Mouse (Mus musculus): ENCODE data around the gene Jakmip3. TPM values are rescaled to one million over a fixed set of nuclear protein-coding genes. Genes with fewer than 3 reads are reported as not detected.
A peak's percentile ranks its signal among the peaks of the same experiment; 100 is the strongest.

The Jakmip3 gene
- total RNA-seq, 2 experiments from 2014 or later = not detected

DNA sequence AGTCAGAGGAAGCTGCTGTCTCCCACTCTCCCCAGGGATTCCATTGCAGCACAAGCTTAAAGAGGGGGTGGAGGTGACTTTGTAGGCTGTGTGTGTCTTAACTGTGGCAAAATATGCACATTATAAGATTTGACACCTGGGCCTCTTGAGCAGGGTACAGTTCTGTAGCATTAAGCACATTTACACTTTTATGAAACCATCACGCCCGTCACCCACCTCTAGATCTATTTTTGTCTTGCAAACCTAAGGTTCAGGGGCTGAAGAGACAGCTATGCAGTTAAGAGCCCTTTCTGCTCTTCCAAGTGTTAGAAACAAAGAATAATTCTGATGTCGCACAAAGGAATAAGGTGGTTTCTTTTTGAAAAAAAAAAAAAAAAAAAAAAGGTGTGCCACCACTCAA is 5.1 kb downstream of the Jakmip3 start:
- intact Hi-C loops (cut with DNase I) = no loop called here
- no peak for DNase-seq

DNA sequence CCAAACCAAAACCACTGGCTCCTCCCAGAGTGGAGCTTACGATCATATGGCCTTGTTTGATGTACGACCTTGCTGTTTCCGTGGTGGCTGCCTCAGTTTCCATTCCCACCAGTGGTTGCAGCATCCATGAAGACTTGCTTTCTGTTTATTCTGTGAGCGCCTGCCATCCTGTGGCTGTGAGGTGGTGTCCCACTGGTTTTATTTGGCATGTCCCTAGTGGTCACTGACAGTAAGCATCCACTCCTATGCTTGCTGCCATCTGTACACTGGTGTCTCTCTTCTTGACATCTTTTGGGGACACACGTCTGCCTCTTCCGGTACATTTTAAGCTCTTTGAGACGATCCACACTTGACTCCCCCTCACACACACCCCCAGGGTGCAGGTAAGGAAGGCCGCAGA is 7.2 kb downstream of the Jakmip3 start:
- DNase-seq = no peak
- intact Hi-C loops (cut with DNase I) = no loop called here

DNA sequence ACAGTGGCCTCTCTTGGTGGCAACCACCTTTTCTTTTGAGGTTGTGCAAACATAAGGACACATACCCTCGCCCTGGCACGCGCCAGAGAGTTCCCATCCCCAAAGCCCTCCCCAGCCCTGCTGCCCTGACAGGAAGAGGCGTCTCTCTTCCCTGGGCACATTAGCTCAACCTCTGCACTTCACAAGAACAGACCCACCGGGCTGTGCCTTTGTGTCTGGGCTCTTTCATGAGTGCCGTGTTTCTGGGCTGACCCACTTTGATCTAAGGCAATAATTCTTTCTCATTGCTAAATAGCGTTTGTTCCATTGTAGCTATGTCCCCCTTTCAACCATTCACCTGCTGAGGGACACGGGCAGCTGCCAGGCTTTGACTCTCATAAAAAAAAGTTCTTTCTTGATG is 7.8 kb downstream of the Jakmip3 start:
- intact Hi-C loops (cut with DNase I) = no loop called here
- no peak for DNase-seq

DNA sequence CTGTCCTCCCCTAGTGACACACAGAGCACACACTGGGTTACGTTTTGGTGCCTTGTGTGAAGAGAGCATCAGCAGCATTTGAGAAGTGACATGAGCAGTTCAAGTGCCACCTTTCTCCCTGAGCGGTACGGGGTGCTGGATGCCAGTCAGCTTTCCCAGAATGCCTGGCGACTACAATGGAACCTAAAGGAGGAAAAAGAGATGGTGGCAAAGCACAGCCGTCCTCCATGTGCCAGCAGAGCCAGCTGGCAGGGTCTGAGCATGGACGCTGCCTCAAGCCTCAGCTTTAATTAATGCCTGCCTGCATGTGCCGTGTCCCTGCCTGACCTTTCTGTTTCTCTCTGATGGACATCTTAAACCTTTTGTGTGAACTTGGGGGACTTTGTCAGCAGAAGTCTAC is 15.3 kb downstream of the Jakmip3 start:
- no peak for DNase-seq

DNA sequence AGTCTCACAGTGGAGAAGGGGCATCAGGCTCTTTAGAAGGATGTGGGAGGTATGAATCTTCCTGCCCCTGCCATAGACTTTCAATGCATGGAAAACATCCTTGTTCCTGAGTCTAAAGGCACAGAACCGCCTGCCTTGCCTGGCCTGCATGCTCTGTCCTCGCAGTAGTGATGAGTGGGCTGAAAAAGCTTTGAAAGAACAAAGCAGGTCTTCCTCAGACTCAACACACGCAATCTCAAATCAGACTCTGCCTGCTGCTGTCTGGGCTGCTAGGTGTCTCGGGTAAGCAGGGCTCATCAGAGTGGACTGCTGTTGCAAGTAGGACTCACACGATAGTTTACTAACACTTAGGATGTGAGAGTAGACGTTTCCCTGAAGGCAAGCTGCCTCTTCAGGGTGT is 16.6 kb downstream of the Jakmip3 start:
- intact Hi-C loops (cut with DNase I) = no loop called here
- DNase-seq = no peak

More for the DNA sequence above, 15.3 kb downstream of the Jakmip3 start:
- intact Hi-C loops (cut with DNase I) = no loop called here

DNA sequence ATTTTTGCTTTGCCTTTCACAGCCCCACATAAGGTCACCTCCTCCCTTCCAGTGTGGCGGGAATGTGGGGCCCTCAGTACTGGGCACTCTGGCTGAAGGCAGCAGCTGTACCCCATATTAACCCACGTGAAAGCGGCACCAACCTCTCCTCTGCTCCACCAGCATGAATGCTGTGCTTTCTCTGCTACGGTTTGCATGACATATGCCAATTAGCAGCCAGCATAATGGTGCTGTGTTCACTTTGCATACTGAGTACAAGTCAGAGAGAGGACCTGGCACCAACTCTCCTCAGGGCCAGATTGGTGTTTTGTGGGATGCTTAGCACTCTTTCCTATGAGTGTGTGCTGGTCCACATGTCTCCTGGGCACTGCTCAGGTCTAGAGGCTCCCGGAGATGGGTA is 19.2 kb downstream of the Jakmip3 start:
- no peak for DNase-seq
- intact Hi-C loops (cut with DNase I) = no loop called here

DNA sequence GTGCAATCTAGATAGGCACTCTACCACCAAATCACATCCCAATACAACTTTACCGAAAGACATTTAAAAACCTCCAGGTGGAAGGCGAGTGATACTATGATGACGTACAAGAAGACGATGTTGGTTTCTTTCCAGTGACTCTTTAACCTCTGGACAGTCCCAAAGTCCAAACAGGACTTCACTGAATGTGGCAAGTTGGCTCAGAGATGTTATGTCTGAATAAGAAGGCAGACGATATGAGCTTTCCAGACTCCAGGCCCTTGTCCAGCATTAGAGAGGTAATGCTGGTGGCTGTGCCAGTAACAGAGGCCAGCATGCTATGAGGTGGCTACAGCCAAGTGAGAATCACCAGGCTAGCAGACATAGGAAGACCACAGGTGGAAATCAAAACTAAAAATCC is 23.2 kb downstream of the Jakmip3 start:
- no peak for DNase-seq
- intact Hi-C loops (cut with DNase I) = no loop called here

DNA sequence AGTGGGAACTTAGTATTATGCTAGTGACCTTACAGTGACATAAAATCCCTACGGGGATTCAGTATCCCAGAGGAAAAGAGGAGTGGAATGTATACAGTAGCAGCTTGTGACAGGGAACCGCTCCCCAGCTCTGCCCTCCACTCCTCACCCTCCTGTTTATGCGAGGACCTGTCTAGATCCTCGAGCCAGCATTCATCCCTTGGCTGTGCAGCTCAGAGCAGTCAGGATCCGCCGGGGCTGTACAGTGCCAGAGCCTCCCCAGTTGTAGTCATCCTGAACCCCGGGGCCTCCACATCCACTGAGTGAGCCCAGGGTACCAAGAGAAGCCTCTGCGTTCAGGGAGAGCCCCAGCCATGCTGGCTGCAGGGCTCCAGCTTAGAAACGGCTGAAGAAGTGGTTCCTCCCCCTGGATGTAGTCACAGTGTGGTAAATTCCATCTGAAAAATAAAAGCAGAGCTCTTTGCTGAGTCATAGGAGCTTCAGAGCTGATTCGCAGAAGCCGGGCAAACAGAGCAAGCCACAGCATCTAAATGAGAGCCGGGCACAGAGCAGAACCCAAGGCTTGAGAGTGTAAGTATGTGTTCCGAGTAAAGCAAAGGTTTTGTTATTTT is 27.6 kb downstream of the Jakmip3 start:
- intact Hi-C loops (cut with DNase I) = no loop called here
- DNase-seq = no peak

DNA sequence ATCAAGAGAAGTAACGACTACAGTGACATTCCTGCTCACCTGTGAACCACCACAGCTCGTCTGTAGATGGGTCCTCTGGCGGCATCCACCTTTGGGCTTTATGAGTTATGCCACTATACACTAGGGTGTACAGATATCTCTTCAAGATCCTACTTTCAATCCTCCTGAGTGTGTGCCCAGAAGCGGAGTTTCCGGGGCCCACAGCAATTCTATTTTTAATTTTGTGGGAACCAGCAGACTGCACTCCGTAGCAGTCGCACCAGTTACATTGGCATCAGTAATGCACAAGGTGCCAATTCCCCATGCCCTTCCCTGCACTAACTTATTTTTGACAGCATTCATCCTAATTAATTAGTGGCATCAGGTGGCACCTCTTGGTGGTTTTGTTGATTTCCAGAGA is 37.0 kb downstream of the Jakmip3 start:
- DNase-seq = no peak
- intact Hi-C loops (cut with DNase I) = no loop called here

DNA sequence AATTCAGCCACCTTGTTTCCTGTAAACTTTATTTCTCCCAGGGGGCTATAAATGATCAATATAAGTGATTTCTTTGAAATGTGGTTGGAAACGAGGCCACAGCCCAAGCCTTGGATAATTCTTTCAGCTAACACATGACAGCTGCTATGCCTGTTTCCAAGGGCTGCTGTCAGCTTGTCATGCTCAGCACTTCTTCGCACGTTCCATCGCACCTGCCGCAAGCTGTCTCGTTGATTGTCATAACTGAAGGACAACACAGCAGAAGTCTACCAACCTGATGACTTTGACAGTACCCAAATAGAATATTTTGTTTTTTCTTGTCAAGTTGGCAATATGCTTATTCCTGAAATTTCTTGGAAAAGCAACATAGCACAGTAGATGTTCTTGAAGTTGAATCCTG is 44.0 kb downstream of the Jakmip3 start:
- intact Hi-C loops (cut with DNase I) = no loop called here
- no peak for DNase-seq

DNA sequence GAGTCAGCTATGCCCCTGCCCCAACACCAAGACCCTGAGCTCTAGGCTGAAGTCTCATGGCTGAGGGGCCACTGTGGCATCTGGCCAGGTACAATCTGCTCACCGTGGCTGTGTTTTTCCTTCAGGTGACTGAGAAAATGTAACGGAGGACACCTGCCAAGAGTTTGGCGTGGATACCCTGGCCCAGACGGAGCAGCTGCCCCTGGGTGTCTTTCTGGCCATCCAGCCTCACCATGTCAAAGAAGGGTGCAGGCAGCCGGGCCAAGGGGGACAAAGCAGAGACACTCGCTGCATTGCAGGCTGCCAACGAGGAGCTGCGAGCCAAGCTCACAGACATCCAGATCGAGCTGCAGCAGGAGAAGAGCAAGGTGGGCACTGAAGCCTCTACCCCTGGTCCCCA is 48.6 kb downstream of the Jakmip3 start:
- DNase-seq = no peak
- intact Hi-C loops (cut with DNase I) = no loop called here

DNA sequence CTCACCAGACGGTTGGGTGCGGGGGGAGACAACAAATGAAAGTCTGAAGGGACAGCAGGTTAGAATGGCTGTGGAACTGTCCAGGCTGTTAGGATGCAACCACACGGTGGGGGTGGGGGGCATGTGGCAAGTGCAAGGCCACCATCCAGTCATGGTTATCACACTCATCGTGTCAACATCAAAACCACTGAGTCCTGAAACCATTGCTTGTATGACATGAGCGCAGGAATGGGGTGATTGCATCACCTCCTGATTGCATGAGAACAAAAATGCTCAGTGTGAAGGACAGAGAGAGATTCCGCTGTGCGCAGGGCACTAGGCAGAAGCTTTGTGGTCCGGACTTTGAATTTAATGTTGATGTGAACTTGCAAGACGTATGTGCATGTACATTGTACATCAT is 62.2 kb downstream of the Jakmip3 start:
- no peak for DNase-seq
- intact Hi-C loops (cut with DNase I) = no loop called here

DNA sequence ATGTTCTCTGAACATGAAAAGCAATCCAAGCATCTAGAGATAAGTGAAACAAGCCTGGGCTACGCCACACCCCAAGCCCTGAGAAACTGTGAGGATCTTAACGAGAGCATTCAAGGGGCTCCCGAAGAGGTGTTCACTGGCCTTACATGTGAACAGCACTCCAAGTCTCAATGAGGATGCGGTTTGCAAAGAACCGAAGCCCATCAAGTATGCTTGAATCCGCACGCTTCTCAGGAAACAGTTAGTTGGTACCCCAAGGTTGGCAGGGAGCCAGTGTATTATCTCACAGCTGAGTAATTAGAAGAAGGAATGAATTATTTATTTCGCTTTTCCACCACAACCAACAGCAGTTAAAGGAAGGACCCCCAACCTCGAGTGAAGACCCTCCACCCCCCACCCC is 62.7 kb downstream of the Jakmip3 start:
- intact Hi-C loops (cut with DNase I) = no loop called here

DNA sequence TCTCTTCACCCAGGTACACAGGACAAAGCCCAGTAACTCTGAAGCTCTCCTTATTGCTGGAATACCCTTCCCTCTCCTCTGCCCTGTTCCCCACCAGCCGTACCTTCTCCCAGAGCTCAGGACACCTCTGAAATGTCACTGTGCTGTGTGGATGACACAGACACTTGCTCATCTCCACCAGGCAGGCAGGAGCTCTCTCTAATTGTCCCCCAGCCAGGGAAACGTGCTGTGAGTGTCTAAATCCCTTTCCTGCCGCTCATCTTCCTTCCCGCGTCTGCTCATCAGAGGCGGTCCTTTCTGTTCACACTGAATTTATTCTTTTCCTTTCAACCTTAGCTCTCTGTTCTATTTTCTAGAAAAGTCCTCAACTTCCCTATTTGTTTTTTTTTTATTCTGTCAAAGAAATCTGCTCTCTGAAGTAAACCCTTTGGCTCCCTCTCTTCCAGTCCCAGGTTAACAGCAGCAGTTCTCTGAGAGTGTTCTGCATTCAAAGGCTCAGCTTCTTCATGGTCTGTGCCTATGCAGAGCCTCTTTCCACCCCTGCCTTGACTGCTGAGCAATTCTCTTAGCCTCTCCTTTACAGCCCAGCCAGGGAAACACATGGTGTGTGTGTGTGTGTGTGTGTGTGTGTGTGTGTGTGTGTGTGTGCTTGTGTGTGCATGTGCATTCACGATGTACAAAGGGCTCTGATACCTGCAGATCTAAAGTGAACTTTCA is 69.4 kb downstream of the Jakmip3 start:
- intact Hi-C loops (cut with DNase I) = no loop called here
- DNase-seq = no peak

More for the DNA sequence above, 62.7 kb downstream of the Jakmip3 start:
- DNase-seq = no peak

DNA sequence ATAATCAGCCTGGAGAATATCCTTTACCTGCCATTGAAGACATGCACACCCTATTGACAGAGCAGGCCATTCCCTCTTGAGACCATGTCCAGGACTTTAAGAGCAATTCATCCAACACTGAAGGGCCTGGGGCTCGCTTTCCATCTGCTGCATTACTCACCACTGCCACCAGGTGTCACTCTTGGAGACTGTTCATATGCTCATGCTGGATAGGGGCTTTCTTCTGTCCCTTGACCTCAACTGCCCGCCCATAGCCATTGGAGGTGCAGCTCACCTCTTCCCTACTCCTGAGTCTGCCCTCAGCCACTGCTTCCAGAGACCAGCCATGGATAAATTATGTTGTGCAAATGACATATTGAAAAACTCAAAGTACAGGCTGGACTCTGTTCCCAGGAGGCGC is 70.5 kb downstream of the Jakmip3 start:
- intact Hi-C loops (cut with DNase I) = no loop called here
- DNase-seq = peak in 1 of 2 experiments; percentile 26

DNA sequence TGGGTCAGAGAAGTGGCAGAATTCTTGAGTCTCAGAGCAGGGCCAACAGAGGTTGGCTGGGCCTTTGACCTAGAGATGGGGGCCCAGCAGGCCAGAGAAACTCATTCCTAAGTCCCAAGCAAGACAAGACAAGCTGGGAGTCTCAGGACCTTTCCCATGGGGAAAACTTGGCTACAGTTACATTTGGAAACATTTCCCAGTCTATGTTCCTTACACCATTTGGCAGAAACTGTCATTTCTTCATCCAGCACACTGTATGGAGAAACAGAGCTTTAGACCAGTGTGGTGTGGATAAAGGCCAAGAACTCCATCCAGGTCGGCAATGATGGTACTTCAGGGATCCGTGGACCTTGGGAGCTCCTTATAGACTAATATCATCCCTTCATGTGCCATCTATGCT is 71.1 kb downstream of the Jakmip3 start:
- DNase-seq = no peak
- intact Hi-C loops (cut with DNase I) = no loop called here

DNA sequence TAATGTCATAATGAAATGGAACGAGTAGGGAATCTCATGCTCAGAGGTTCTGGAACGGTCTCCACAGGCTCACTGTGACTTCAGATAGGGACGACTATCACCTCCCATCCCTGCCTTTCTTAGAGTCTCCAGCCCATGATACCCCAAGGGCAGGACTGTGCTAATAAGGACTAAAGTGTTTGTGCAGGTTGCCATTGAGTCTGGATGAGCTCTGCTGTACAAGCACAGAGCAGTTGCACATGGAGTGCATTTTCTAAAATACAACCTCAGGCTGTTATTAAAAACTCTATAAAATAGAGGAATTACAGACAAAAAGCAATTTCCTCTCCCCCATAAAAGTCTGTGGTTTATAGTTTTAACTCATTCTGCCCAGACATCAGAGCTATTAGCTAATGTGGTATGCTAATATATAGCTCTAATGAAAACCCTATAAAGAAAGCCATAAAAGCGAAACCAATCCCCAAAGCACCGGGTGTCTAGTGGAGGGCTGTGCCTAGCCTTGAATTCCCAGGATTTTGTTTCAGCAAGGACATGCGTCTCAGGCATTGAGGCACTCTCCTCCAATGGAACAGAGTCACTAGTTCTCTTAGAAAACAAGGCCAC is 72.3 kb downstream of the Jakmip3 start:
- intact Hi-C loops (cut with DNase I) = no loop called here

DNA sequence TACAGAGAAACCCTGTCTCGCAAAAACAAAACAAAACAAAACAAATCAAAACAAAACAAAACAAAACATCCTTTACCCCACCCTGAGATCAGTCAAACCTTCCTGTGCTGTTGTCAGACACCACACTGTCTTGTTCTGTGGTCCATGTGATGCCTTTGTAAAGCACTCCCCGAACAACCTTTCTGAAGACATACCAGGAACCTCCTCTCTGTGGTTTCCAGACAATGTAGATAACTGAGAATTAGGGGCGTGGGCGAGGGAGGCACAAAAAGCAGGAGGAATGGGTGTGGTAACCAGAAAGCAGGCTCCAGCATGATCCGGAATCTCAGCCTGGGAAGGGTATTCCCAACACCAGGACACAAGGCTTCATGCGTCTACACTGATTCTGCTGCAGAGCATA is 74.6 kb downstream of the Jakmip3 start:
- DNase-seq = no peak
- intact Hi-C loops (cut with DNase I) = no loop called here

More for the DNA sequence above, 72.3 kb downstream of the Jakmip3 start:
- no peak for DNase-seq

DNA sequence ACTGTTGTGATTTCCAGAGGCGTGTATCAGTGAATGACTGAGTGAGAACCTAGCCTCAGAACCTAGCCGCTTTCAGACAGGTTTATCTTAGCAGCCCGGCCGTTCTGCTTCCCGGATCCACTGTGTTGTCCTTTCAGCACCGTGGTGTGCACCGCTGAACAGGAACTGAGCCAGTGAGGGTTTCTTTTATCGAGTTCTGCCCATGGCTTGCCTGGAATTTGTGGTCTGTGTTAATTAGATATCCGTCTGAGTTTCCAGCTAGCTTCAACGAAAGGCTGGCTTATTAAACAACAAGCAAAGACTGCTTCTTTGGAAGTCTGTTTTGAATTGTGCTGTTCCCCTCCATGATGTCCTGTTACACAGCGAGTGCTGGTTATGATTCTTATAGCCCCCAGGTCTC is 75.8 kb downstream of the Jakmip3 start:
- no peak for DNase-seq
- intact Hi-C loops (cut with DNase I) = no loop called here

DNA sequence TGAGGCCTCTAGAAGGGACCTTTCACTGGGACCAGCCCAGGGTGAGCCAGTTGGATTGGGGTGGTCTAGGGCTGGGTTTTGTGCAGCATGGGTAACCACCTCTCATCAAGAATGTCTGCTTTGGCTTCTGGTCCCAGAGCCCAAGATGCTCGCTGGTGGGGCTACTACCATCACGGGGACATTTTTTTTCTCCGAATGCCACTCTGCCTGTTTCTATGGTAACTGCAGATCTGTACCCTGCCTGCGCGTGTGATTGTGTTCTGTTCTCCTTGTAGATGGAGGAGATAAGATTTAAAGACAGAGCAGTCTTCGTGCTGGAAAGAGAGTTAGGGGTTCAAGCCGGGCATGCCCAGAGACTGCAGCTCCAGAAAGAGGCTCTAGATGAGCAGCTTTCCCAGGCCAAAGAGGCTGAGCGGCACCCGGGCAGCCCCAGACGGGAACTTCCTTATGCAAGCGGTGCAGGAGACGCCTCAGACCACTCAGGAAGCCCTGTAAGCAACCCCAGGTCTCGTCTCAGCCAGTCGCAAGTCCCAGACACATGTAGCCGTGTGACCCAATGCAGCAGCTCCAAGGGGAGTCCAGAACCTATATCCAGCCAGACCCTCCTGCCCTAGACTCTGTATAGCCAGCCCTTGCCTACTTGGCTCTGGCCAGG is 76.8 kb downstream of the Jakmip3 start:
- intact Hi-C loops (cut with DNase I) = no loop called here
- DNase-seq = no peak

DNA sequence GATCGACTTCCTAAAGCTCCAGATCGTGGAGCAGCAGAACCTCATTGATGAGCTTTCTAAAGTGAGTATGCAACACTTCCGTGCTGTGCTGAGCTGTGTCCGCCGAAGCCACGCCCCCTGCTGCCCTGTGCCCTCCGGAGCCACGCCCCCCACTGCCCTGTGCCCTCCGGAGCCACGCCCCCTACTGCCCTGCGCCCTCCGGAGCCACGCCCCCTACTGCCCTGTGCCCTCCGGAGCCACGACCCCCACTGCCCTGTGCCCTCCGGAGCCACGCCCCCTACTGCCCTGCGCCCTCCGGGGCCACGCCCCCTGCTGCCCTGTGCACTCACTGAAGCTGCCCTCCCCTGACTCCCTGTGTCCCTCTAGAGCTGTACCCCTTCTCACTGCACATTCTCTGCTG is 80.4 kb downstream of the Jakmip3 start:
- intact Hi-C loops (cut with DNase I) = no loop called here
- DNase-seq = no peak

DNA sequence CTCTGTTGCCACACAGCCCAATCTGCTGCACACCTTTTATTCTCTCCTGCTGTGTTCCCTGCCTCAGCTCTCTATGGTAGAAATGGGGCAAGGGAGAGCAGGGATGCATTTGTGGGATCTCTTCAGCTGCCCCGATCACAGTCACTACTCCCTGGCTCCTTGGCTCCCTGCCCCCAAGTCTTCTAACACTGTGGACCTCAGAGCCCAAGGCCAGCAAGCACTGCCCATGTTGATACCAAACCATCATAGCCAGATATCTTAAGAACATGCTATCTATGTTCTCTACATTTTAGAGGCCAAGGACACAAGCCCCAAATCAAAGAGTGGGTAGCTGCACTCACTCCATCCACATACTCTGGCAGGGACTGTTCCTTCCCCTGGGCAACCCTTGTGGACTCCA is 80.8 kb downstream of the Jakmip3 start:
- intact Hi-C loops (cut with DNase I) = no loop called here

More for the DNA sequence above, 80.8 kb downstream of the Jakmip3 start:
- DNase-seq = no peak
